Mouse (Mus musculus): ENCODE measurements around the gene Vmn1r82.

Vmn1r82 gene

DNA sequence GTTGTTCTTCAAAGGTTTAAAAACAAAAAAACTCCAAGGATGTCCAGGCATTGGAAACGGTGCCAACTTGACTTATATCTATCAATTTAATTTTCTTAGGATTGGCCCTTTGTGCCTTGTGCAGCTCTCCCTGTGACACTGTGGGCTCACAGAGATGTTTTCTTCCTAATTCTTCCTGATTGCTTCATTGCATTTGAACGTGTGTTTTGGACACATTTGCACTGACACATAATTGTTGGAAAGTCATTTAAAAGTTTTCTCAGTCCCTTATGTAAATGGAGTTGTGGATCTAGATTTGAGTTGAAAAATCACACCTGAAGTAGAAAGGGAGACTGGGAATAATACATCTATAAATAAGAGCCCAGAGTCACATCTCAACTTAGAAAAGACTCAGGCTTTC lies at the start of gene Vmn1r82:
TSS of gene Vmn1r82 (plus strand) at position 301 of the 400 bp plus-strand sequence.
- no peak for DNase-seq (ENCODE audit: extremely low spot score, low spot score)

DNA sequence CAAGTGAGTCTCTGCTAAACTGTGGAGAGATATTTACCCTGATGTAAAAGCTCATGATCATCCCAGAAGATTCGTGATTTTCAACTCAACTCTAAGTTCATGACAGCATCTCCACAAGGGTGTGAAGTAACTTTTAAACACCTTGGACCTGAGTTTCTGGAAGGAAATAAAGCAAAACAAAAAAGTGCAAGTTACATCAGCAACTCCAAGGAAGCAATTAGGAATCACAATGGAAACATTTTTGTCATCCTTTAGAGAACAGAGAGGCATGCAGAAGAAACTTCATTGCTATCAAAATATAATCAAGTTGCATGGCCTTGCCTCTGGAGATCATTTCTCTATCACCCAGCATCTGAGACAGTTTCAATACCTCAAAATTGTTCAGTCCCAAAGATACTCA lies 32.1 kb upstream of the Vmn1r82 start, which contains the start of gene Vmn1r81:
TSS of gene Vmn1r81 (minus strand) at position 101 of the 400 bp plus-strand sequence.
- DNase-seq (ENCODE audit: extremely low spot score, low spot score), result no peak

DNA sequence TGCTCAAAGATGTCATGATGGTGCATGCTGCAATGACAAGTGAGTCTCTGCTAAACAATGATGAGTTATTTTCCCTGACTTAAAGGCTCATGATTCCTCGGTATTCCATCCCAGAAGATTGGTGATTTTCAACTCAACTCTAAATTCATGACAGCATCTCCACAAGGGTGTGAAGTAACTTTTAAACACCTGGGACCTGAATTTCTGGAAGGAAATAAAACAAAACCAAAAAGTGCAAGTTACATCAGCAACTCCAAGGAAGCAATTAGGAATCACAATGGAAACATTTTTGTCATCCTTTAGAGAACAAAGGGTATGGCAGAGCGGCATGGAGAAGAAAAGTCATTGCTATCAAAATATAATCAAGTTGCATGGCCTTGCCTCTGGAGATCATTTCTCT lies 29.2 kb downstream of the Vmn1r82 start, which contains the start of gene Vmn1r83:
TSS of gene Vmn1r83 (minus strand) at position 101 of the 400 bp plus-strand sequence.
- DNase-seq (ENCODE audit: extremely low spot score, low spot score), result no peak
